Mouse (Mus musculus) bone marrow, adult 2 months (tissue): ENCODE results near the gene Kdelr2. TPM values are rescaled to one million over a fixed set of nuclear protein-coding genes. Genes with fewer than 3 reads are reported as not detected.

Source experiments
- H3K27ac ChIP-seq: fragments of 200-500 bp; 2 replicates; pipeline ENCODE4 v1.5.1; 2012; ENCODE audit warnings: low read depth, mild to moderate bottlenecking, control low read depth, inconsistent platforms, low read length; ENCODE audit not compliant: control insufficient read depth, poor library complexity, insufficient read depth
- H3K4me1 ChIP-seq: fragments of 200-500 bp; 2 replicates; pipeline ENCODE4 v1.6.1; 2011; ENCODE audit warnings: low read length; ENCODE audit not compliant: control insufficient read depth, insufficient read depth
- H3K4me3 ChIP-seq: fragments of 200-500 bp; replicated peaks from 2 replicates; pipeline ENCODE3; 2011; ENCODE audit warnings: mild to moderate bottlenecking, low read depth, low read length, control low read depth; ENCODE audit not compliant: control insufficient read depth
- CTCF ChIP-seq: fragments of 200-500 bp; IDR thresholded peaks from 2 replicates; pipeline ENCODE4 v1.5.1; 2011; ENCODE audit warnings: low read length, control low read depth; ENCODE audit not compliant: control insufficient read depth, insufficient read depth
- POLR2A ChIP-seq: fragments of 200-500 bp; IDR thresholded peaks from 2 replicates; pipeline ENCODE4 v1.6.1; 2011; ENCODE audit warnings: low read depth, mild to moderate bottlenecking, control low read depth, low read length, borderline replicate concordance; ENCODE audit not compliant: control insufficient read depth
- WGBS: fragments of 180-500 bp; shearing (Covaris S2); methylation state at CpG from one replicate; pipeline ENCODE4 v1.1.7; 2018; 5-methylcytosine and 5-hydroxymethylcytosine counted together
- polyA plus RNA-seq: library from polyadenylated mRNA; stranded (reverse); fragments of >200 nt; gene quantifications from 2 replicates; pipeline ENCODE4 v1.2.4, GENCODE M21; 2011; ENCODE audit warnings: low replicate concordance; ENCODE audit not compliant: missing spikeins, insufficient read depth, insufficient read length

Gene Kdelr2
- polyA plus RNA-seq, 1 experiment, result 24.9 TPM

DNA sequence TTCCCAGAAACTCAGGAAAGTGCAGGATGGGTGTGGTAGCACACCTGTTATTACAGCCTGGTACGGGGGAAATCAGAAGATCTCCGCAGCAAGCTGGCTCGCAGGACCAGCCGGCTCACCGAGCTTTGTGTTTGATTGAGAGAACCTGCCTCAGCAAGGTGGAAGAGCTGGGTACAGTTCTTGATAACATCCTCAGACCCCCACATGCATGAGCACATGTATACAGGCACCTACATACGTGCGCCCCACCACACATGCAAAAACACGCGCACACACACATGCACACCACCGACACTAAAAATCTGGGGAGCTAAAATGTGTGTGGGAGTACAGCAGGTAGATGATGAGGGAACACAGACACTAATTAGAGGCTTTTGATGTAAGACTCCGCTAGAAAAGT is 60.0 kb downstream of the Kdelr2 start:
- Histone ChIP-seq H3K4me1 (no peaks in the 10 kb centered on the region; the same call in 1 of the 2 replicates), H3K27ac (no peak overlapping the region), H3K4me3 (no peak overlapping the region)
- TF ChIP-seq POLR2A, result no peak
- TF ChIP-seq CTCF, result no peak
- 87% methylated on average over 11 of the region's 11 CpGs for WGBS

DNA sequence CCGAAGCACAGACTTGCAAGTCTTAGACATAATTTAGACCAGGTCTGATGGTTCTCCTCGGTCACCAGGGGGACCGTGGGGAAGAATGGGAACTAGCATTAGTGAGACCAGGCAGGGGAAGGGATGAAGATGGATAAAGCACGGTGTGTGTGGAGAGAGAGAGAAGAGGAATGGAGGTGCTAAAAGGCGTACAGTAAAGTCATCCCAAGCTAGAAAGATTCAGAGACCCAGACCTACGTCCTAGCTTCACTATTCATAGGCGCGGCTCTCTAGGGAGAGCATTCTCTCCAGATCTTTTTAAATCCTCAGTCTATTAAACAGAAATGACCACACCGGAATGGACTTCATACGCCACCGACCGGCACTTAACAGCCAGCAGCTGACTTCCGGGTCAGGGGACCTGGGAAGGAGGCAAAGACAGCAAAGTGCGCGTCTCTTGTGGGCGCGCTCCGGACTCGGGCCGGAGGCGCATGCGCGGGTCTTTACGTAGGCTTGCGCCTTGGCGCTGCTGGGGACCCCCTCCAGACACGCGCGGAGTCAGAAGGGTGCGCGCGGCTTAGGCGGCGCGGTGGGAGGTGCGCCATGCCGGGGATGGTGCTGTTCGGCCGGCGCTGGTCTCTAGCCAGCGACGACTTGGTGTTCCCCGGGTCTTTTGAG is 60.6 kb downstream of the Kdelr2 start, which contains the start of gene Daglb:
Gene Daglb (plus strand): TSS at position 485 of the 657 bp plus-strand sequence.
- peak within 1 kb of the TSS; percentile 79 for H3K27ac ChIP-seq
- peak within 1 kb of the TSS; percentile 82 for H3K4me3 ChIP-seq
- no peaks in the 10 kb centered on the region; the same call in 1 of the 2 replicates for H3K4me1 ChIP-seq
- WGBS, result 2% methylated on average over 43 of the region's 43 CpGs
- TF ChIP-seq POLR2A (peak; percentile 90; the same call in 1 of the 2 replicates), CTCF (no peak)

DNA sequence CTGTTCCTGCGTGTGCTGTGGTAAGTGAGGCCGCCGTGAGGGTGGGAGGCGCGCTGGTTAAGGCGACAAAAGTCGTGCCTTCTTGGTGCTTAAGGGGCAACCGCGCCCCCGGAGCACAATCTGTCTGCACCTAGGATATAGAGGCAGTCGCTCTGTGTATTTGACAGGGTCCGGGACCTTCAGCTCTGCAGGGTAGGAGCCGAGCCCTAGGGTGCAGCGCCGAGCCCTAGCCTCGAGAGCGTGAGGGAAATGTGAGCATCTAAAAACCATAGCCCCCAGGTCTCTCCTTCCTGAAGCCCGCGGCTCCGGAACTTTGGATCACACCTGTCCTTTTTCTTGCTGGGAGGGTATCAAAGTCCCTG is 61.1 kb downstream of the Kdelr2 start:
- Histone ChIP-seq H3K4me3 (peak overlapping the region; percentile 82), H3K4me1 (no peaks in the 10 kb centered on the region; the same call in 1 of the 2 replicates), H3K27ac (peak overlapping the region; percentile 79)
- TF ChIP-seq CTCF (no peak), POLR2A (no peak)
- WGBS, result under 1% methylated on average over 20 of the region's 20 CpGs

DNA sequence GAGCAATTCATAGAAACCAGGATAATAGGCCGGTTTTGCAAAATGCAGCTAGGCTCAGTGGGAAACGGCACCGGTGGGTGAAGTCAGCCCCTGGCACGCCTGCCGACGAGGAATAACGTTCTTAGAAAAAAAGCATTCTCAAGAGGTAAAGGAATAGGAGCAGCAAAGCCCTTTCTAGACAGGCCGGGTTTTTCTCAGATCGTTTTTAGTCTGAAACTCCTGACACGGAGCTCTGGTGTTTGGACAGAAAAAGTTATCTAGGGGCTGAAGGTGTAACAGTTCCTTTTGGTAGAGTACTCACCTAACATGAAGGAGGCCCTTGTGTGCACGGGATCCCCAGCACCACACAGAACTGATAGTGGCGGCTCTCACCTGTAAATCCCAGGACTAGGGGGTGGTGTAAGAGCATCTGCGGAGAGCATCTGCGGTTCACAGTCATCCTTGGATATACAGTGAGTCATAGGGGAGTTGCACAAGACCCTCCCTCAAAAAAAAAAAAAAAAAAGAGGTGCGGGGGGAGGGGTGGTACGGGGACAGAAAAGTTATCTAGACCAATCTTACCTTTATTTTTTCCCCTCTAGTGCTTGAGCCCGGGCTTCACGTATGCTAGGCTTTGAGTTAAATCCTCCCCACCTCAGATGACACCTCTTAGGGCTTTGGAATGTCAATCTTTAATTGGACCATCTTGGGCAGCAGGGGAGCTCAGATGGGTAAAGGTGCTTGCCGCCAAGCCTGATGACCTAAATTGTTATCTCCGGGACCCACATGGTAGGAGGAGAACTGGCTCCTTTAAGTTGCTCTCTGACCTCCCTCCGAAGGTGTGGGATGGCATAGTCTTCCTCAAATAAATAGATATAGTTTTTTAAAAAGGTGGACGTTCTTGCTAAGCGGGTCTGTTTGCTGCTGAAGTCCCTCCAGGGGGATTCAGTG is 61.8 kb downstream of the Kdelr2 start:
- Histone ChIP-seq H3K27ac (peak overlapping the region; percentile 79; the same call in 1 of the 2 replicates), H3K4me3 (peak overlapping the region; percentile 82), H3K4me1 (no peaks in the 10 kb centered on the region; the same call in 1 of the 2 replicates)
- TF ChIP-seq CTCF (no peak), POLR2A (no peak)
- WGBS, result 11% methylated on average over 23 of the region's 23 CpGs

DNA sequence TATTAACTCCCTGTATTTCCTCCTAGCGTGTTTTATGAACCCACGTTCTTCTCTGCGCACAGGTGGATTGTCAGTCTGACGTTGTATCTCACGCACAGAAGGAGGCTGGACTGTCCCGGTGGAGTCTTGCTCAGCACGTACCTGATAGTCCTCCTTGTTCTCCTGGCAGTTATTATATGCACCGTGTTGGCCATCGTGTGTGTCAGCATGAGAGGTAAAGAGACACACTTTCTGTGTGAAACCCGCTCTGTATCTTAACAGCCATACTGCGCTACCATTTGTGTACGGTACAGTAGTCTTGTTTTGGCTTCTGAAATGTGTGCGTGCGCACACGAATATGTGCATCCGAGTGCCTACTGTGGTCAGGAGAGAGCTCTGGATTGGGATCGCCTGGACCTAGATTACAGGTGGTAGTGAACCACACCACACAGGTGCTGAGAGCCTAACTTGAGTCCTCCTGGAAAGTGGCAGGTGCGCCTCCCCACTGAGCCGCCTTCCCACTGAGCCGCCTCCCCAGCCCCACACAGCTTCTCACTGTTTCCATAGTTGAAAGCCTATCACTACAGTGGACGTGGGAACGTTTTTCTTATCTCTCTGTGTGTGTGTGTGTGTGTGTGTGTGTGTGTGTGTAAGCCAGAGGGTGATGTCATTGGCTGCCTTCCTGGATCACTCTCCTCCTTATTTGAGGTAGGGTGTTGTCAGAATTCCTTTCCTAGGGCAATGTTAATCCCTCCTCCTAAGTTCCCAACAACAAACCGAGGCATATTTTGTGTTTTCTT is 63.4 kb downstream of the Kdelr2 start:
- H3K4me1 ChIP-seq, result peaks cover 3% of the 10 kb centered on the region; the same call in 1 of the 2 replicates
- no peak for TF ChIP-seq CTCF
- TF ChIP-seq POLR2A, result no peak
- no peak overlapping the region for H3K27ac ChIP-seq
- no peak overlapping the region for H3K4me3 ChIP-seq
- 86% methylated on average over 23 of the region's 23 CpGs for WGBS

DNA sequence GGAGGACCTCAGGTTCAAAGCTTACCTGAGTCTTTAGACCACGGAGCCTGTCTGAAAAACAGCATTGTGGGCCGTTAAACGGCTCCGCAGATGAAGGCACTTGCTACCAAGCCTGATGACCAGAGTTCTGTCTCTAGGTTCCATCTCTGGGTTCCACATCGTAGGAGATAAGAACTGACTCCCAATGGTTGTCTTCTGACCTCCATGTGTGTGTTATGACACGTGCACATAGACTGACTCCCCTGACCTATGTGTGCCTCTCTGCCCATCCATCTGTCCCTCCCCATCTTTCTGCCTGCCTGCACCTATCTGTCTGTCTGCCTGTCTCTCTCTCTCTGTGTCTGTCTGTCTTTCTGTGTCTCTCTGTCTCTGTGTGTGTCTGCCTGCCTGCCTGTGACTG is 64.3 kb downstream of the Kdelr2 start:
- no peak for TF ChIP-seq CTCF
- no peak for TF ChIP-seq POLR2A
- Histone ChIP-seq H3K4me3 (no peak overlapping the region), H3K27ac (no peak overlapping the region), H3K4me1 (peaks cover 3% of the 10 kb centered on the region; the same call in 1 of the 2 replicates)
- WGBS, result 89% methylated on average over 6 of the region's 6 CpGs

DNA sequence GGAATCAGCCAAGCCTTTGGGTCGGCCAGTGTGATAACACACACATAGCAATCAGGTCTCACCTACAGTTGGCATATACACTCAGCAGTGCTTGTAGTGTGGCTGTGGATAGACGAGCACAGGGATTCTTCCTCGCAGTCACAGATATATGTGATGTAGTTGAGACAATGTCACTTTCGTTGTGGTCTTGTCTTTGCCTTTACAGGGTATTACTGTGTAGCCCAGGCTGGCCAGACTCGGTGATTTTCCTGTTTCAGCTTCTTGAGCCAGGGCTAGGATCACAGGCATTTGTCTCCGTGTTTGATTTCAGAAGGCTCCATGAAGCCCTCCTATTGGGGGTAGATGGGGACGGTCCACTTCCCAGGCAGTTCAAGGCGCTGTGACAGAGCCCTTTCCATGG is 66.0 kb downstream of the Kdelr2 start:
- WGBS, result 91% methylated on average over 8 of the region's 8 CpGs
- no peak overlapping the region for H3K4me3 ChIP-seq
- H3K27ac ChIP-seq, result no peak overlapping the region
- TF ChIP-seq POLR2A, result no peak
- TF ChIP-seq CTCF, result no peak
- peaks cover 3% of the 10 kb centered on the region; the same call in 1 of the 2 replicates for H3K4me1 ChIP-seq
